Mouse (Mus musculus): Measurements from ENCODE around the gene Yju2. TPM values are rescaled to one million over a fixed set of nuclear protein-coding genes. Genes with fewer than 3 reads are reported as not detected.
A peak's percentile ranks its signal among the peaks of the same experiment; 100 is the strongest.

Yju2 gene
- polyA plus RNA-seq, 1 experiment from 2014 or later, result 24.5 TPM

- no peak for ATAC-seq (replicated peaks)
- 71% methylated on average over 6 of the region's 6 CpGs for WGBS
- H3K36me3 ChIP-seq (replicated peaks), result no peaks in the 10 kb centered on the region
Measured at GRCm38 (mm10) chr17:55952447-55953027, 6.4 kb upstream of the Yju2 start, which contains the start of gene Ebi3. TSS of gene Ebi3 (plus strand) at chr17:55952640.

DNA sequence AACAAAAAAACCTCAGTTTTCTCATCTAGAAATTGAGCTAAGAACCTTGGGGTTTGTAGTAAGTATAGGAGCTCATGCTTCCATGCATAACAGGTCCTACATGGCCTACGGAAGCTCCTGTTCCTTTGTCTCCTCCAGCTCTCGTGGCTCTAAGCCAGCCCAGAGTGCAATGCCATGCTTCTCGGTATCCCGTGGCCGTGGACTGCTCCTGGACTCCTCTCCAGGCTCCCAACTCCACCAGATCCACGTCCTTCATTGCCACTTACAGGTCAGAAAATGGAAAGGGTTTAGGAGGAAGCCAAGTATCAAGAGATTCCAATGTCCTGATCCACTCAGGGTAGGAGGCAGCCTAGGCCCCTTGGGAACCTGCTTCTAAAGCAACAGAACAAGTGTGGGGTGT lies 5.1 kb upstream of the Yju2 start:
- H3K27ac ChIP-seq, result no peak overlapping the region
- peaks cover 27% of the 10 kb centered on the region for H3K4me1 ChIP-seq
- no peaks in the 10 kb centered on the region for H3K36me3 ChIP-seq (replicated peaks)
- WGBS, result 79% methylated on average over 6 of the region's 6 CpGs
- ATAC-seq (replicated peaks), result no peak
- H3K9me3 ChIP-seq, result no peaks in the 10 kb centered on the region
- no peak overlapping the region for H3K9ac ChIP-seq
- no peak overlapping the region for H3K4me3 ChIP-seq
- peaks cover 4% of the 10 kb centered on the region; the same call in 1 of the 2 replicates for H3K27me3 ChIP-seq (replicated peaks)
- no peak overlapping the region for H3K4me2 ChIP-seq

More at GRCm38 (mm10) chr17:55952447-55953027, 6.4 kb upstream of the Yju2 start, which contains the start of gene Ebi3:
- Histone ChIP-seq H3K27ac (no peak within 1 kb of the TSS), H3K4me1 (peaks cover 16% of the 10 kb centered on the region), H3K4me2 (no peak within 1 kb of the TSS), H3K9me3 (no peaks in the 10 kb centered on the region), H3K9ac (no peak within 1 kb of the TSS), H3K4me3 (no peak within 1 kb of the TSS), H3K27me3 (replicated peaks) (peaks cover 4% of the 10 kb centered on the region; the same call in 1 of the 2 replicates)

DNA sequence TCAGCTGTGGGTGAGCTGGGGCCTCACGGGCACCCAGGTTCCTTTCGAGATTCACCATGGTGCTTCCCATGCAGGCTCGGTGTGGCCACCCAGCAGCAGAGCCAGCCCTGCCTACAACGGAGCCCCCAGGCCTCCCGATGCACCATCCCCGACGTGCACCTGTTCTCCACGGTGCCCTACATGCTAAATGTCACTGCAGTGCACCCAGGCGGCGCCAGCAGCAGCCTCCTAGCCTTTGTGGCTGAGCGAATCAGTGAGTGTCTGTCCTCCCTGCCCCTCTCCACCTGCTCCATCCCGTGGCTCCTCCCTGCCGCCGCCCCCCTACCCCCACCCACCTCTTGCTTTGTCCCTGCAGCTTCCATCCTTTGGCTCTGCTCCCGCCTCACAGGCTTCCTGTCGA lies 4.7 kb upstream of the Yju2 start:
- peaks cover 28% of the 10 kb centered on the region for H3K4me1 ChIP-seq
- H3K9ac ChIP-seq, result no peak overlapping the region
- H3K36me3 ChIP-seq (replicated peaks), result no peaks in the 10 kb centered on the region
- WGBS, result 40% methylated on average over 16 of the region's 16 CpGs
- no peak overlapping the region for H3K27ac ChIP-seq
- H3K4me2 ChIP-seq, result no peak overlapping the region
- no peak overlapping the region for H3K4me3 ChIP-seq
- peaks cover 4% of the 10 kb centered on the region; the same call in 1 of the 2 replicates for H3K27me3 ChIP-seq (replicated peaks)
- no peak for ATAC-seq (replicated peaks)
- no peaks in the 10 kb centered on the region for H3K9me3 ChIP-seq

DNA sequence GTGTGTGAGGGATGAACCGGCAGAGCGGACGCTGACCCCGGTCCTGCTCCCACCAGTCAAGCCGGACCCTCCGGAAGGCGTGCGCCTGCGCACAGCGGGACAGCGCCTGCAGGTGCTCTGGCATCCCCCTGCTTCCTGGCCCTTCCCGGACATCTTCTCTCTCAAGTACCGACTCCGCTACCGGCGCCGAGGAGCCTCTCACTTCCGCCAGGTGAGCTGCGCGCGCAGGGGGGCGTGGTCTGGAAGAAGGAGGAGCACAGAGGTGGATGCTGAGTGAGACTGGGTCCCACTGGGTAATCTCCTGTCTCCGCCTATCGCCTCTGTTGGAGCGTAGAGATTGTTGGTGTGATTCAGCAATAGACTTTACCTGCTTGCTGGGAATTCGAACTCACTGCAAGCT lies 2.8 kb upstream of the Yju2 start:
- no peaks in the 10 kb centered on the region for H3K36me3 ChIP-seq (replicated peaks)
- H3K9ac ChIP-seq, result peak overlapping the region; percentile 47
- peaks cover 37% of the 10 kb centered on the region for H3K4me1 ChIP-seq
- H3K27ac ChIP-seq, result peak overlapping the region; percentile 74
- peaks cover 4% of the 10 kb centered on the region; the same call in 1 of the 2 replicates for H3K27me3 ChIP-seq (replicated peaks)
- H3K4me3 ChIP-seq, result peak overlapping the region; percentile 61
- 2% methylated on average over 26 of the region's 26 CpGs for WGBS
- H3K9me3 ChIP-seq, result no peaks in the 10 kb centered on the region
- peak overlapping the region; percentile 74 for H3K4me2 ChIP-seq
- ATAC-seq (replicated peaks), result peak; percentile 55

GRCm38 (mm10) chr17:55956591-55956990 lies 2.3 kb upstream of the Yju2 start:
- Histone ChIP-seq H3K27ac (peak overlapping the region; percentile 74), H3K4me2 (peak overlapping the region; percentile 74), H3K4me1 (peaks cover 37% of the 10 kb centered on the region), H3K4me3 (peak overlapping the region; percentile 61), H3K36me3 (replicated peaks) (no peaks in the 10 kb centered on the region), H3K9ac (peak overlapping the region; percentile 47), H3K9me3 (no peaks in the 10 kb centered on the region), H3K27me3 (replicated peaks) (peaks cover 4% of the 10 kb centered on the region; the same call in 1 of the 2 replicates)
- peak; percentile 5; the same call in 1 of the 2 replicates for ATAC-seq (replicated peaks)
- 33% methylated on average over 6 of the region's 6 CpGs for WGBS

GRCm38 (mm10) chr17:55957168-55957567 lies 1.7 kb upstream of the Yju2 start:
- WGBS, result 12% methylated on average over 9 of the region's 9 CpGs

GRCm38 (mm10) chr17:55957726-55958583 lies 944 bp upstream of the Yju2 start:
- H3K4me3 ChIP-seq, result peak overlapping the region; percentile 55
- H3K4me2 ChIP-seq, result peak overlapping the region; percentile 74
- peaks cover 37% of the 10 kb centered on the region for H3K4me1 ChIP-seq
- peaks cover 4% of the 10 kb centered on the region; the same call in 1 of the 2 replicates for H3K27me3 ChIP-seq (replicated peaks)
- peak overlapping the region; percentile 94 for H3K27ac ChIP-seq
- no peaks in the 10 kb centered on the region; the same call in 1 of the 2 replicates for H3K36me3 ChIP-seq (replicated peaks)
- ATAC-seq (replicated peaks), result no peak
- H3K9me3 ChIP-seq, result no peaks in the 10 kb centered on the region
- H3K9ac ChIP-seq, result peak overlapping the region; percentile 42; the same call in 1 of the 2 replicates
- WGBS, result 77% methylated on average over 13 of the region's 13 CpGs

More at GRCm38 (mm10) chr17:55957168-55957567, 1.7 kb upstream of the Yju2 start:
- peak overlapping the region; percentile 50; the same call in 1 of the 2 replicates for H3K27ac ChIP-seq
- H3K4me2 ChIP-seq, result peak overlapping the region; percentile 74
- ATAC-seq (replicated peaks), result 0 out of 2 replicates have a peak, but pooled peaks have one; percentile 25
- H3K9ac ChIP-seq, result no peak overlapping the region
- H3K4me1 ChIP-seq, result peaks cover 37% of the 10 kb centered on the region
- peak overlapping the region; percentile 61; the same call in 1 of the 2 replicates for H3K4me3 ChIP-seq
- peaks cover 4% of the 10 kb centered on the region; the same call in 1 of the 2 replicates for H3K27me3 ChIP-seq (replicated peaks)
- H3K9me3 ChIP-seq, result no peaks in the 10 kb centered on the region
- no peaks in the 10 kb centered on the region; the same call in 1 of the 2 replicates for H3K36me3 ChIP-seq (replicated peaks)

GRCm38 (mm10) chr17:55958584-55958886 lies 364 bp upstream of the Yju2 start:
- H3K4me3 ChIP-seq, result peak overlapping the region; percentile 55
- H3K4me1 ChIP-seq, result peaks cover 37% of the 10 kb centered on the region
- WGBS, result 30% methylated on average over 2 of the region's 2 CpGs
- no peaks in the 10 kb centered on the region for H3K9me3 ChIP-seq
- peak overlapping the region; percentile 42 for H3K9ac ChIP-seq
- peaks cover 4% of the 10 kb centered on the region; the same call in 1 of the 2 replicates for H3K27me3 ChIP-seq (replicated peaks)
- ATAC-seq (replicated peaks), result no peak
- peak overlapping the region; percentile 69 for H3K4me2 ChIP-seq
- H3K27ac ChIP-seq, result peak overlapping the region; percentile 94
- no peaks in the 10 kb centered on the region; the same call in 1 of the 2 replicates for H3K36me3 ChIP-seq (replicated peaks)

- H3K9ac ChIP-seq, result peak overlapping the region; percentile 43; the same call in 1 of the 2 replicates
- 76% methylated on average over 10 of the region's 10 CpGs for WGBS
- peaks cover 37% of the 10 kb centered on the region for H3K4me1 ChIP-seq
- H3K27me3 ChIP-seq (replicated peaks), result no peaks in the 10 kb centered on the region
- H3K4me3 ChIP-seq, result peak overlapping the region; percentile 55
- peak overlapping the region; percentile 69 for H3K4me2 ChIP-seq
- H3K27ac ChIP-seq, result peak overlapping the region; percentile 94
- no peaks in the 10 kb centered on the region; the same call in 1 of the 2 replicates for H3K36me3 ChIP-seq (replicated peaks)
- no peak for ATAC-seq (replicated peaks)
- H3K9me3 ChIP-seq, result no peaks in the 10 kb centered on the region
Measured at GRCm38 (mm10) chr17:55959946-55960740, 1.2 kb downstream of the Yju2 start.

GRCm38 (mm10) chr17:55960791-55961190 lies 1.9 kb downstream of the Yju2 start:
- ATAC-seq (replicated peaks), result no peak
- Histone ChIP-seq H3K9ac (no peak overlapping the region), H3K27me3 (replicated peaks) (no peaks in the 10 kb centered on the region), H3K27ac (no peak overlapping the region), H3K36me3 (replicated peaks) (no peaks in the 10 kb centered on the region; the same call in 1 of the 2 replicates), H3K4me2 (no peak overlapping the region), H3K9me3 (no peaks in the 10 kb centered on the region), H3K4me3 (no peak overlapping the region), H3K4me1 (peaks cover 32% of the 10 kb centered on the region)

- WGBS, result 95% methylated on average over 7 of the region's 7 CpGs
- no peaks in the 10 kb centered on the region for H3K27me3 ChIP-seq (replicated peaks)
- no peak overlapping the region for H3K4me3 ChIP-seq
- H3K4me1 ChIP-seq, result peaks cover 29% of the 10 kb centered on the region
- H3K9me3 ChIP-seq, result no peaks in the 10 kb centered on the region
- H3K9ac ChIP-seq, result no peak overlapping the region
- no peak for ATAC-seq (replicated peaks)
- H3K27ac ChIP-seq, result no peak overlapping the region
- H3K4me2 ChIP-seq, result no peak overlapping the region
- H3K36me3 ChIP-seq (replicated peaks), result no peaks in the 10 kb centered on the region; the same call in 1 of the 2 replicates
Measured at GRCm38 (mm10) chr17:55961631-55962030, 2.7 kb downstream of the Yju2 start.
